Mouse (Mus musculus) C2C12 (cell line): ENCODE results near the gene Pla2g3. TPM values are rescaled to one million over a fixed set of nuclear protein-coding genes. Genes with fewer than 3 reads are reported as not detected.

Experiments
- H3K27me3 ChIP-seq: one replicate; pipeline ENCODE4 v1.6.1; 2011; ENCODE audit not compliant: control insufficient read depth, insufficient read depth, insufficient read length
- H3K36me3 ChIP-seq: one replicate; pipeline ENCODE4 v1.6.1; 2011; ENCODE audit not compliant: control insufficient read depth, insufficient read depth
- H3K4me3 ChIP-seq: one replicate; pipeline ENCODE4 v1.5.1; 2011; ENCODE audit warnings: mild to moderate bottlenecking, control low read depth; ENCODE audit not compliant: poor library complexity, insufficient read depth, severe bottlenecking
- H3K79me2 ChIP-seq: one replicate; pipeline ENCODE4 v1.6.1; 2011; ENCODE audit not compliant: control insufficient read depth, insufficient read depth
- H3K79me3 ChIP-seq: one replicate; pipeline ENCODE4 v1.6.1; 2011; ENCODE audit warnings: low read depth, control low read depth
- H3ac ChIP-seq: one replicate; pipeline ENCODE3; 2011; ENCODE audit warnings: low read depth; ENCODE audit not compliant: control insufficient read depth, insufficient read length
- CEBPB ChIP-seq: IDR thresholded peaks from one replicate; pipeline ENCODE4 v1.6.1; 2011; ENCODE audit warnings: low read depth, mild to moderate bottlenecking, control low read depth, moderate library complexity
- CTCF ChIP-seq: IDR thresholded peaks from one replicate; pipeline ENCODE4 v1.5.1; 2011; ENCODE audit not compliant: control insufficient read depth, insufficient read depth, insufficient read length
- FOSL1 ChIP-seq: IDR thresholded peaks from one replicate; pipeline ENCODE4 v1.8.0; 2011; ENCODE audit warnings: mild to moderate bottlenecking, low read length; ENCODE audit not compliant: poor library complexity, insufficient read depth, severe bottlenecking
- MAX ChIP-seq: IDR thresholded peaks from one replicate; pipeline ENCODE4 v1.6.1; 2011; ENCODE audit warnings: mild to moderate bottlenecking, control low read depth
- MYOD1 ChIP-seq: IDR thresholded peaks from one replicate; pipeline ENCODE4 v1.6.1; 2011; ENCODE audit warnings: low read depth; ENCODE audit not compliant: control insufficient read depth, insufficient read length
- MYOG ChIP-seq: IDR thresholded peaks from one replicate; pipeline ENCODE4 v1.6.1; 2011; ENCODE audit not compliant: control insufficient read depth, insufficient read length; ENCODE audit errors: extremely low read depth
- USF1 ChIP-seq: IDR thresholded peaks from one replicate; pipeline ENCODE4 v1.6.1; 2011; ENCODE audit warnings: low read depth, mild to moderate bottlenecking, control low read depth, moderate library complexity
- polyA plus RNA-seq: library from polyadenylated mRNA; unstranded; fragments of >200 nt; fragmentation: generic; extraction: Trizol; gene quantifications from one replicate; pipeline ENCODE4 v1.2.1, GENCODE M21; 2012; ENCODE audit warnings: missing spikeins

The Pla2g3 gene
- polyA plus RNA-seq, 1 experiment, result 0.21 TPM

DNA sequence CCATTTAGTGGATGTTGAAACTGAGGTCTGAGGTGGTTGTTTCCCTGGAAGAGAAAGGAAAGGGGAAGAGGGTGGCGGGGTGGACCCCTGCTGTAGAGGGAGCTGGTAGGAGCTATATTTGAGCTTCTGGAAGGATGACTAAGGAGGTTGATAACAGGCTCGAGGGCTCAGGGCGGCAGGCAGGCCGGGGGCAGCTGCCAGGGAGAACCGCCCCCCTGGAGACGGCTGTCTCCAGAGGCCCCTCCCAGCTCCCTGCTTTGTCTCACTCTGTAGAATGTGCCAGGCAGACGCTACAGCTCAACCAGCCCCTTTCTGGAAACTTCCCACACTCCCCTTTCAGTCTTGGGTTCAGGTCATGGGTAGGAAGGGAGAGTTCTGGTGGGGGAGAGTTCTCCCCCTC, 20.1 kb downstream of the Pla2g3 start:
- TF ChIP-seq USF1 (no peak), MYOG (no peak), MYOD1 (no peak), MAX (no peak), CTCF (no peak), CEBPB (no peak), FOSL1 (no peak)
- H3K79me2 ChIP-seq, result no peaks in the 10 kb centered on the region
- no peaks in the 10 kb centered on the region for H3K36me3 ChIP-seq
- no peaks in the 10 kb centered on the region for H3K79me3 ChIP-seq
- no peaks in the 10 kb centered on the region for H3K27me3 ChIP-seq
- H3ac ChIP-seq, result no peak overlapping the region
- H3K4me3 ChIP-seq, result no peak overlapping the region

DNA sequence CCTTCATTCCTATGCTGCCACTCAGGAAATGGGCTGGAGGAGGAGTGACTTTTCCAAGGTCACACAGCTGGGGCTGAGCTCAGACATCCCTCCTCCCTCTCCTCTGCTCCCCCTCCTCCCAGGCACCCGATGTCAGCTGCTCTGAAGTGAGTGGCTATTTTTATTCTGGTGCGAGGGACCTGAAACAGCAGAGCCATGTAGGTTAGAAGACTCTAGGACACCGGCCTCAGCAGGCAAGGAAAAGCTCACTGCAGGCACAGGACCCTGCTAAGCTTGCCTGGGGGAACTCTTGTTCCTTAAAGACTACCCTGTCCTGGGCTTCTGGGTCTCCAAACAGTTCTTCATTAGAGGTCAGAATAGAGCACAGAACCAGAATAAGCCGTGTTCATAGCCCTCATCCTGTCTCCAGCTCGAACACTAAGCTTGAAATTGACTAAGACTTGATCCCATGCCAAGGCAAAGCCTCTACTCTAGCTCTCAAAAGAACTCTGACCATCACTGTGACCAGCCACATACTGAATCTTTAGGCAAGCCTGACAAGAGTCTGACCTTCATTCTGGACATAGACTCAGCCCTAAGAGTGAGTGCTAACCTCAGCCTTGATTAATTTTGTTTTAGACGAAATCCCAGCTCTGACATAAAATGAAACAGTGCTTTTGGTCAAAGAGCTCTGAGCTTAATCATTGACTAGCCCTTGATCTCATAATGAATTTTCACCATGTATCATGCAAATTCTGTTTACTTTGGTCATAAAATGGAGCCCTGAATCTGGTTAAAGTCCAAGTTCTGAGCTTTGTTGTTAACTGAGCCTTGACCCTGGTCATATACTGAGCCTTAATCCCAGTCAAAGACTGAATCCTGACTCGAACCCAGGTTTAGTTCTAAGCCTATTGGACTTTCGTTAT, 21.3 kb downstream of the Pla2g3 start:
- no peaks in the 10 kb centered on the region for H3K79me2 ChIP-seq
- no peaks in the 10 kb centered on the region for H3K27me3 ChIP-seq
- H3K4me3 ChIP-seq, result no peak overlapping the region
- H3K79me3 ChIP-seq, result no peaks in the 10 kb centered on the region
- no peak for TF ChIP-seq MYOD1
- no peak for TF ChIP-seq USF1
- no peak for TF ChIP-seq MAX
- no peak for TF ChIP-seq MYOG
- TF ChIP-seq CTCF, result no peak
- no peak for TF ChIP-seq FOSL1
- TF ChIP-seq CEBPB, result no peak
- no peak overlapping the region for H3ac ChIP-seq
- H3K36me3 ChIP-seq, result no peaks in the 10 kb centered on the region

DNA sequence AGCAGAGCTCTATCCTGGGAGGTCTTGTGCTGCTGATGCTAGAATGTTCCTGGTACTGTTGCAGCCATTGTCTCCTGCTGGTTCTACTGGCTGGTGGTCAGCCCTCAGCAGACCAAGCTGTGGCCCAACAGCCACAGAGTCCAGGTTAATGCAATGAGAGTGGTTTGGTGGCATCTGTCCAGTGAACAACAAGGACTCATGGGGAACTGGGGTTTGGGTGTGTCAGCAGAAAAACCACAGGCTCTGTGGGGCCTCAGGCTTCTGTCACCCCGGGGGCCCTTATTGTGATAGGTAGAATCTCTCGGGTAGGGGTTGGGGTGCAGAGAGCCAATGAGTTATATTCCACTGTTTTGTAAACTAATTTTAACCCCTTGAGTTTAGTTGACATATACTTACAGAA, 22.2 kb downstream of the Pla2g3 start:
- H3K27me3 ChIP-seq, result no peaks in the 10 kb centered on the region
- H3K4me3 ChIP-seq, result no peak overlapping the region
- TF ChIP-seq MAX (no peak), USF1 (no peak)
- no peaks in the 10 kb centered on the region for H3K79me3 ChIP-seq
- no peak overlapping the region for H3ac ChIP-seq
- no peaks in the 10 kb centered on the region for H3K79me2 ChIP-seq
- H3K36me3 ChIP-seq, result no peaks in the 10 kb centered on the region

DNA sequence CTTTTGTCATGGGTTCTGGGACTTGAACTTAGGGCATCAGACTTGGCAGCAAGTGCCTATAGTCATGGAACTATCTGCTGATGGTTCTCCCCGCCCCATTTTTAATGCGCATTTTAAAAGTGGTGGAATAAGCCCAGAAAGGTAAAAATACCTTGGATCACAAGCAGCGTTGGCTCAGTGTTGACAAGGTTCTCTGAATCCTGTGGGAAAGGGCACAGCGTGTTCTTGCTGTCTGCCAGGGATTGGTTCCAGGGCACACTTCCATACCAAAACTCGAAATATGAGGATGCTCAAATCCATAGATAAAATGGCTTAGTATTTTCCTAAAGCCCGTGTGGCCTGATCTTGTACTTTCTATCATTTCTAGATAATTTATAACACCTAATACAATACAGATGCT, 25.2 kb downstream of the Pla2g3 start:
- Histone ChIP-seq H3K27me3 (no peaks in the 10 kb centered on the region), H3ac (no peak overlapping the region), H3K79me2 (no peaks in the 10 kb centered on the region), H3K36me3 (no peaks in the 10 kb centered on the region), H3K4me3 (no peak overlapping the region), H3K79me3 (no peaks in the 10 kb centered on the region)
- TF ChIP-seq MYOD1 (no peak), USF1 (no peak), MAX (no peak), FOSL1 (no peak), MYOG (no peak), CTCF (no peak), CEBPB (no peak)

DNA sequence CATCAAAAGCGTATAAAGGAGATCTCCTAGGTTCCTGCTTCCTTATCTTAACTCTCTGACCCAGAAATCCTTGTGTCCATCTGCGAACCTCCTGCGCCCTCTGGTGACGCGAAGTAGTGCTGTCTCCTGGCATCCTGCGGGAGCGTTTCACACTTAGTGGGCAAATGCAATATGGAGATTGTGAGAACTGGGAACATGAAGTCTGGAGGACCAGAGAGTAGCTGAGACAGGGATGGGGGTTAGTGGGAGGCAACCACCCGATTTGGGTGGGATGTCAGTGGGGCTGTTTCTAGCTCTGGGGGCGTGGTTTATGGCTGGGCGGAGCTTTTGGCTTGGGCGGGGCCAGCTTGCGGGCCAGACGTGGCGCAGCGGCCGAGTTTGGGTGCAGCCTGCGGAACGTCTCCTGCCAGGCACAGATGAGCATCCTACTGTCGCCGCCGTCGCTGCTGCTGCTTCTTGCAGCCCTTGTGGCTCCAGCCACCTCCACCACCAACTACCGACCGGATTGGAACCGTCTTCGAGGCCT, 26.5 kb downstream of the Pla2g3 start, which contains the start of gene Selenom:
Gene Selenom (plus strand): TSS at position 156 of the 526 bp plus-strand sequence.
- no peaks in the 10 kb centered on the region for H3K79me2 ChIP-seq
- peaks cover 8% of the 10 kb centered on the region for H3K36me3 ChIP-seq
- H3K79me3 ChIP-seq, result no peaks in the 10 kb centered on the region
- TF ChIP-seq FOSL1 (no peak), CTCF (peak; percentile 78), MYOD1 (no peak), CEBPB (no peak), MAX (no peak)
- peak within 1 kb of the TSS; percentile 75 for H3ac ChIP-seq
- peak within 1 kb of the TSS; percentile 51 for H3K4me3 ChIP-seq
- no peaks in the 10 kb centered on the region for H3K27me3 ChIP-seq

DNA sequence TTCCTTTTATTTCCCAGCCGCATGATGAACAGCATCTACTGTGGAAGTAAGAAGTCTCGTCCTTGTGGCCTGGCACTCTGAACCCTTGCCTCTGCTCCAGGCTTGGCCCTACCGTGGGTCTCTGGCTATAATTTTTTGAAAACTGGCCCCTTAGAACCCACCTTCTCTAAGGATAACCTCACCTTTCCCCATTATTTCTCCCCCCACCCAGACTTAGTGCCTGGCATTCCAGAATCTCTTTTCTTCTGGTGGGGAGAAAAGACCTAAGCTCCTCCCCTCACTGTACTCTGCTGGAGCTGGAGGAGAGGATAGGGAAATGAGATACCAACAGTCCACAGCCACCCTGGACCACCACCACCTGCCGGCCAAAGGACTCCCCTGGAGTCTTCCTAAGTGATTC, 27.1 kb downstream of the Pla2g3 start:
- H3K4me3 ChIP-seq, result peak overlapping the region; percentile 51
- H3K79me2 ChIP-seq, result no peaks in the 10 kb centered on the region
- peak overlapping the region; percentile 75 for H3ac ChIP-seq
- H3K27me3 ChIP-seq, result no peaks in the 10 kb centered on the region
- H3K79me3 ChIP-seq, result no peaks in the 10 kb centered on the region
- peaks cover 15% of the 10 kb centered on the region for H3K36me3 ChIP-seq
- TF ChIP-seq USF1, result no peak
- TF ChIP-seq MYOG, result no peak
- TF ChIP-seq CEBPB, result no peak
- TF ChIP-seq MYOD1, result no peak
- no peak for TF ChIP-seq FOSL1
- no peak for TF ChIP-seq MAX
- TF ChIP-seq CTCF, result no peak
